Mouse (Mus musculus) skeletal muscle tissue, postnatal 0 days (tissue): ENCODE results near the gene Btbd35f24. TPM values are rescaled to one million over a fixed set of nuclear protein-coding genes. Genes with fewer than 3 reads are reported as not detected.

Experiments
- polyA plus RNA-seq: library from polyadenylated mRNA; unstranded; fragments of >200 nt; fragmentation: Nextera tagmentation; extraction: Ambion mirVana; gene quantifications from 2 replicates; pipeline ENCODE4 v1.2.1, GENCODE M21; 2015

The Btbd35f24 gene
- polyA plus RNA-seq, result not detected in 2 replicates

DNA sequence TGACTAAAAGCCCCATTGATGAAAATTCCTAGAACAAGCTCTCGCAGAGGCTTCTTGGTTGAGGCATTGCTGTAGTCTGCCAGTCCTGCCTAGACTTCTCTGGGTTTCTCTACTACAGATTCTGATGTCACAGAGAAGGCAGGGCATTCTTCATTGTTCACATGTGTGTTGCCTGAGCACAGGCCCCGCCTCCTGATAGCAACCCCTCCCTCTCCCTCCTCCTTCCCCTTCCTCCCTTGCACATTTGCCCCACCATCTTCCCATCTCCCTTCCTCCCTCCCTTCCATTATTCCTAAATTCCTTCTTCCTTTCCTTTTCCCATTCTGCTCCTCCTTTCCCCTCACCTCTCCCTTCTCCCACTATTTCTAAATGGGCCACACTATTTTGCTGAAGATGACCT is at the start of gene Btbd35f24:
Gene Btbd35f24 (minus strand): TSS at position 101 of the 400 bp plus-strand sequence.

Other genes with a start within 250 kb of the Btbd35f24 start
- gene Btbd35f23, start 119.0 kb downstream of the Btbd35f24 start, polyA plus RNA-seq, result not detected in 2 replicates
- gene Btbd35f11, start 247.9 kb upstream of the Btbd35f24 start, polyA plus RNA-seq, result not detected in 2 replicates